Mouse (Mus musculus) lung, postnatal 0 days (tissue): ENCODE data around the gene Vps36.

ENCODE experiments used
- CTCF ChIP-seq: IDR thresholded peaks from 2 replicates; pipeline ENCODE4 v1.5.1; 2016; ENCODE audit warnings: antibody characterized with exemption, mild to moderate bottlenecking
- EP300 ChIP-seq: IDR thresholded peaks from 2 replicates; pipeline ENCODE4 v1.6.1; 2016; ENCODE audit warnings: antibody characterized with exemption, mild to moderate bottlenecking, control low read depth

DNA sequence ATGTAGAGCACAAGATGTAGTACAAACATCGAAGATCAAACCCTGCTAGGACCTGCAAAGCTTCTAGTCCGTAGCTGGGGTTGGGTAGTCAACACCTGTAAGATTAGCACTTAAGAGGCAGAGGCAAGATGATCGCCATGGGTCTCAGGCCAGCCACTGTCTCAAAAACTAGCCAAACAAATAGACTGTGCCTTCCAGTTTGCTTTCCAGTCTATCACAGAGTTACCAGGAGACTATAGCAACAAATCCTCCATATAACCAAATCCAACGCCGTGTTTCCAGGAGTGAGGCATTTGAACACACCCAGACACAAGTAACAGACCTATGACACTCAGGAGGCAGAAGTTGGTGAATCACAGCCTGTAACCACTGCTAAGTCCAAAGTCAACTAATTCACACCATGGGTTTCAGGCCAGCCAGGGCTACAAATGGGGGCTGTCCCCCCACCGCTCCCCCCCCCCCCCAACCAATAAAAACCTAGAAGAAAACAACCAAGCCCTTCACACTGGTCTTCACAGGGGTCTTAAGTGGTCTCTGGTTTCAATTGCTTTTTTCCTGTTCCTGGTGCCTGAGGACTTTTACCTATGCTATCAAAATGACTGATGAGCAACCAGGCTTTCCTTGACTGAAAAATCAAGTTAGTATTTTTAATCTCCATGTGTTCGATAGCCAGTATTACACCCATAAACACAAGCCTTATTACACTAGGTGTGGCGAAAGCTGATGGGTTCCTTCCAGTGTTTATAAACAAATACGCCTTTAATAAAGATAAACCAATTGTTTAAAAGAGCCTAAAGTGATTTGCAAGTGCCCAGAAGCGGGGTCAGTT, 27.1 kb upstream of the Vps36 start:
- TF ChIP-seq CTCF = no peak
- TF ChIP-seq EP300 = no peak
